Mouse (Mus musculus): Measurements from ENCODE around the gene Tekt5. TPM values are rescaled to one million over a fixed set of nuclear protein-coding genes. Genes with fewer than 3 reads are reported as not detected.

The Tekt5 gene
- total and polyA plus RNA-seq, 3 experiments, result 0.18 TPM; not detected in 2

DNA sequence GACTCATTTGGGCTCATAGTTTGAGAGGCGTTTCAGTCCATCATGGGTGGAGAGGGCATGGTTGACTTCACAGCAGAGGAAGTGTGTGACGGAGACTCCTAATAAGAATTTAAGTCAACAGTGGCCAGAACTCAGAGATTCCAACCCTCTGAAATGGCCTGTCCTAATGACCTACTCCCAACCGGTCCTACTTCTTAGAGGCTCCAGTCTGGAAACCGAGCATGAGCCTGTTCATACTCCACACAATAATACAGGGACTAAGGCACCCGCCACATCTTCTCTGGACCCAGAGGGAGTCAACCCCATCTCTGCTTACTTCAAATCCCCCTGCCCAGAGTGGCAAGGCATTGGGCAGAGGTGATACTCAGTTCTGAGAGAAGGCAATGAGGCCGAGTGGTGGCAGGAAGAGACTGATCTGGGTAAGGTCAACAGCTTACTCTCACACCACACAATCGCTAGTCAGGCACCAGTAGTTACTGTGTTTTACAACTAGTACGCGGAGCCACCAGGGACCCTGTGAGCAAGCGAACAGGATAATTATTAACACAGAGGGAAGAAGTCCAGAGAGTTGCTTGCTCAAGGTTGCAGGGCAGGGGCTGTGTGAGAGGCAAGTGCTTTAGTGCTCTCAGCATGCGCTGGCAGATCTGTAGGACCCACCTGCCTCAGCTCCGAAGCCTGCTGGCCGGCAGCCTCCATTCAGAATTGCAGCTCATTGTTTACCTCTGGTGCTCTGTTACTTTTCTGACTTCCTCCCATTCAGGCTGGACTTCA lies 67.5 kb downstream of the Tekt5 start:
- no peak overlapping the region for H3K4me3 ChIP-seq
- H3K27me3 ChIP-seq (ENCODE audit: control insufficient read depth, insufficient read depth, low read length), result no peaks in the 10 kb centered on the region
- 79% methylated on average over 13 of the region's 13 CpGs for WGBS
- H3K9ac ChIP-seq (ENCODE audit: low read depth, low read length), result no peak overlapping the region
- DNase-seq, result no peak
- no peaks in the 10 kb centered on the region; the same call in 1 of the 2 replicates for H3K4me1 ChIP-seq (ENCODE audit: control insufficient read depth, insufficient read depth, low read length)
- TF ChIP-seq EP300 (IDR thresholded peaks at IDR 0.05; ENCODE audit: insufficient read depth, low read depth, low read length) (no peak), CTCF (IDR thresholded peaks at IDR 0.05) (no peak), POLR2A (IDR thresholded peaks at IDR 0.05; ENCODE audit: insufficient read depth, low read depth, low read length) (no peak)
- H3K36me3 ChIP-seq (ENCODE audit: control insufficient read depth, insufficient read depth, low read length), result no peaks in the 10 kb centered on the region
- intact Hi-C loops (cut with DNase I), result no loop called here
- H3K79me2 ChIP-seq (replicated peaks; ENCODE audit: control insufficient read depth, insufficient read depth, low read length), result no peaks in the 10 kb centered on the region
- no peak overlapping the region for H3K27ac ChIP-seq

GRCm38 (mm10) chr16:10319914-10320569 lies 75.2 kb downstream of the Tekt5 start:
- Histone ChIP-seq H3K36me3 (ENCODE audit: control insufficient read depth, insufficient read depth, low read length) (no peaks in the 10 kb centered on the region), H3K9ac (ENCODE audit: low read depth, low read length) (no peak overlapping the region), H3K4me3 (no peak overlapping the region), H3K79me2 (replicated peaks; ENCODE audit: control insufficient read depth, insufficient read depth, low read length) (no peaks in the 10 kb centered on the region), H3K27ac (no peak overlapping the region), H3K4me1 (ENCODE audit: control insufficient read depth, insufficient read depth, low read length) (no peaks in the 10 kb centered on the region), H3K27me3 (ENCODE audit: control insufficient read depth, insufficient read depth, low read length) (no peaks in the 10 kb centered on the region)
- DNase-seq, result no peak
- WGBS, result 54% methylated on average over 17 of the region's 17 CpGs
- intact Hi-C loops (cut with DNase I), result no loop called here
- TF ChIP-seq CTCF (IDR thresholded peaks at IDR 0.05), result no peak
- no peak for TF ChIP-seq EP300 (IDR thresholded peaks at IDR 0.05; ENCODE audit: insufficient read depth, low read depth, low read length)
- no peak for TF ChIP-seq POLR2A (IDR thresholded peaks at IDR 0.05; ENCODE audit: insufficient read depth, low read depth, low read length)

- TF ChIP-seq CTCF (IDR thresholded peaks at IDR 0.05) (no peak), POLR2A (IDR thresholded peaks at IDR 0.05; ENCODE audit: insufficient read depth, low read depth, low read length) (no peak), EP300 (IDR thresholded peaks at IDR 0.05; ENCODE audit: insufficient read depth, low read depth, low read length) (no peak)
- no peak overlapping the region for H3K4me3 ChIP-seq
- H3K9ac ChIP-seq (ENCODE audit: low read depth, low read length), result no peak overlapping the region
- intact Hi-C loops (cut with DNase I), result no loop called here
- DNase-seq, result no peak
- no peaks in the 10 kb centered on the region for H3K36me3 ChIP-seq (ENCODE audit: control insufficient read depth, insufficient read depth, low read length)
- no peak overlapping the region for H3K27ac ChIP-seq
- no peaks in the 10 kb centered on the region for H3K27me3 ChIP-seq (ENCODE audit: control insufficient read depth, insufficient read depth, low read length)
- H3K79me2 ChIP-seq (replicated peaks; ENCODE audit: control insufficient read depth, insufficient read depth, low read length), result no peaks in the 10 kb centered on the region
- 66% methylated on average over 4 of the region's 4 CpGs for WGBS
- H3K4me1 ChIP-seq (ENCODE audit: control insufficient read depth, insufficient read depth, low read length), result peaks cover 5% of the 10 kb centered on the region
Observed at GRCm38 (mm10) chr16:10317197-10317544, 78.1 kb downstream of the Tekt5 start.

GRCm38 (mm10) chr16:10316493-10317196 lies 78.6 kb downstream of the Tekt5 start:
- intact Hi-C loops (cut with DNase I), result no loop called here
- TF ChIP-seq POLR2A (IDR thresholded peaks at IDR 0.05; ENCODE audit: insufficient read depth, low read depth, low read length) (no peak), EP300 (IDR thresholded peaks at IDR 0.05; ENCODE audit: insufficient read depth, low read depth, low read length) (no peak), CTCF (IDR thresholded peaks at IDR 0.05) (no peak)
- 78% methylated on average over 10 of the region's 10 CpGs for WGBS
- no peak overlapping the region for H3K27ac ChIP-seq
- no peaks in the 10 kb centered on the region for H3K27me3 ChIP-seq (ENCODE audit: control insufficient read depth, insufficient read depth, low read length)
- DNase-seq, result no peak
- peaks cover 6% of the 10 kb centered on the region for H3K4me1 ChIP-seq (ENCODE audit: control insufficient read depth, insufficient read depth, low read length)
- H3K9ac ChIP-seq (ENCODE audit: low read depth, low read length), result no peak overlapping the region
- H3K79me2 ChIP-seq (replicated peaks; ENCODE audit: control insufficient read depth, insufficient read depth, low read length), result no peaks in the 10 kb centered on the region
- H3K36me3 ChIP-seq (ENCODE audit: control insufficient read depth, insufficient read depth, low read length), result no peaks in the 10 kb centered on the region
- no peak overlapping the region for H3K4me3 ChIP-seq

DNA sequence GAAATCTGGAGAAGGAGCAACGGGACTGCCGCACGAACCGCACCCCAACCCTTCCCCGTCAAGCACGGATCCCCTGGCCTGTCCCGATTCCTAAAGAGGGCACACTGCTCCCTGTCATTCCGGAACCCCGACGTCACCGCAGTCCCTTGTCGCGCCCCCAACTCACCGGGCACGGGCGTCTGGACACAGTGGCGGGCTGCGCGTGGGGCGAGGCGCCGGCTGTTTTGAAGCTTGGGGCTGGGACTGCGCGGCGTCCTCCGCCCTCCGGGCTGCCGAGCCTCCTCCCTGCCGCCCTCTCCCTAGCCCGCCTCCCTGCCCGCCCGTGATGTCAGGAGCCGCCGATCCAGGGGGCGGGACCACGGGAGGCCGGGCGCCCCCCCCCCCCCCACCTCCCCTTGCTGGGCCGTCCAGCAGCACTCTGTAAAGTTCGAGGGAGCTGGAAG lies 81.6 kb downstream of the Tekt5 start, which contains the start of gene Emp2:
TSS of gene Emp2 (minus strand) at position 323 of the 443 bp plus-strand sequence.
- DNase-seq, result peak; percentile 84 to 86
- TF ChIP-seq CTCF (IDR thresholded peaks at IDR 0.05) (no peak), EP300 (IDR thresholded peaks at IDR 0.05; ENCODE audit: insufficient read depth, low read depth, low read length) (no peak), POLR2A (IDR thresholded peaks at IDR 0.05; ENCODE audit: insufficient read depth, low read depth, low read length) (peak; percentile 42; the same call in 1 of the 2 replicates)
- intact Hi-C loops (cut with DNase I), result loop anchor here (5.0 kb wide), 1 partner anchor 39 kb away; no protein-coding TSS in a partner anchor
- WGBS, result under 1% methylated on average over 34 of the region's 40 CpGs
- Histone ChIP-seq H3K27me3 (ENCODE audit: control insufficient read depth, insufficient read depth, low read length) (no peaks in the 10 kb centered on the region), H3K27ac (peak within 1 kb of the TSS; percentile 92), H3K9ac (ENCODE audit: low read depth, low read length) (peak within 1 kb of the TSS; percentile 94), H3K4me3 (peak within 1 kb of the TSS; percentile 85), H3K36me3 (ENCODE audit: control insufficient read depth, insufficient read depth, low read length) (no peaks in the 10 kb centered on the region), H3K4me1 (ENCODE audit: control insufficient read depth, insufficient read depth, low read length) (peaks cover 10% of the 10 kb centered on the region), H3K79me2 (replicated peaks; ENCODE audit: control insufficient read depth, insufficient read depth, low read length) (no peaks in the 10 kb centered on the region)

Data from heart, adult 2 months (tissue).